Mouse (Mus musculus) embryonic fibroblast, embryonic 13.5 days (primary cell): ENCODE data around the gene Ttc28. TPM values are rescaled to one million over a fixed set of nuclear protein-coding genes. Genes with fewer than 3 reads are reported as not detected.

ENCODE experiments used
- H3K27ac ChIP-seq: 2 replicates; pipeline ENCODE4 v1.5.1; 2012; ENCODE audit warnings: low read length, control low read depth, inconsistent platforms; ENCODE audit not compliant: insufficient read depth
- H3K4me1 ChIP-seq: 2 replicates; pipeline ENCODE4 v1.6.1; 2011; ENCODE audit warnings: low read length; ENCODE audit not compliant: control insufficient read depth, insufficient read depth
- H3K4me3 ChIP-seq: 2 replicates; pipeline ENCODE4 v1.5.1; 2011; ENCODE audit warnings: mild to moderate bottlenecking, control low read depth, low read length; ENCODE audit not compliant: insufficient read depth
- CTCF ChIP-seq: IDR thresholded peaks from 2 replicates; pipeline ENCODE4 v1.5.1; 2011; ENCODE audit warnings: mild to moderate bottlenecking, control low read depth, low read length, moderate library complexity, borderline replicate concordance; ENCODE audit not compliant: insufficient read depth
- POLR2A ChIP-seq: IDR thresholded peaks from 2 replicates; pipeline ENCODE4 v1.6.1; 2011; ENCODE audit warnings: low read depth, mild to moderate bottlenecking, control low read depth, low read length, moderate library complexity
- polyA plus RNA-seq: library from polyadenylated mRNA; stranded (reverse); fragments of >200 nt; gene quantifications from 2 replicates; pipeline ENCODE4 v1.2.4, GENCODE M21; 2011; ENCODE audit warnings: low read depth; ENCODE audit not compliant: missing spikeins, insufficient read length

Ttc28 gene
- polyA plus RNA-seq, 1 experiment, result 34.4 TPM

DNA sequence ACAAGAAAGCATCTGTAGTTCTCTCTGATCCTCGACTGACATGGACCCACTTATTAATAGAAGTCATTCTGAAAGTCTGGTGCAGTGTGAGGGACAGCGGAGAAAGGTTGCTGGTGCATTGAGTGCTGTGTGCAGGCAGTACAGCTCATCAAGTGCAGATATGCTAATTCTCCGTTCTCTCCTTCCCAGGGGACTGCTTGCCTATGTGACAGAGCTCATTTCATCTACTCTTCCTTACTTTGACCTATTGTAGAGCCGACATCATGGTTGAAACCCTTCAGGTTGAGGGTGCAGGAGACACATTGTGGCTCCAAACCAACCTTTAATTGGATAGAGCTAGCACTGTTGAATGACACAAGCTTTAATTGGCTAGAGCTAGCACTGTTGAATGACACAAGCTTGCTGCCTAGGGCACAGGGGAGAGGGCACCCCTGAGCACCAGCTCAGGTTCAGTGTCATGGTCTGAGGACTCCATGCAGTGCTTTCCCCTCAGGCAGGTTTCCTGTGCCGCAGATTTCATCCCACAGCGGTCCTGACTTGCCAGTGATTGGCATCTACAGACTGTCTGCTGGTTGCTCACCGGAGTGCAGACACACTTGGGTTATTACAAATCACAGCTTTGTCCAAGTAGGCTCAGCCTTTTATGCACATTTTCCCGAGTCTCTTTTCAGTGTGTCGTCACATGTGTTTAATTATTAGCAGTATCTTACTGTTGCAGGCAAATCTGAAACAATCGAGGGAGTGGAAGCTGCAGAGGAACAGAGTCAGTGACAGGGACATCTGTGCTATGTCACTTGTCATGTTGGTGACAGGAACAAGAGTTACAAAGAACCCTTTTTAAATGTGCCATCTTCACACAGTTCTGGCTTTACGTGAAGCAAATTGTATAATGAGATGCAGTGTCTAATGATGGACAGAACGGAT lies 69.1 kb downstream of the Ttc28 start:
- Histone ChIP-seq H3K4me1 (no peaks in the 10 kb centered on the region), H3K4me3 (no peak overlapping the region), H3K27ac (no peak overlapping the region)
- TF ChIP-seq CTCF, result no peak
- TF ChIP-seq POLR2A, result no peak

DNA sequence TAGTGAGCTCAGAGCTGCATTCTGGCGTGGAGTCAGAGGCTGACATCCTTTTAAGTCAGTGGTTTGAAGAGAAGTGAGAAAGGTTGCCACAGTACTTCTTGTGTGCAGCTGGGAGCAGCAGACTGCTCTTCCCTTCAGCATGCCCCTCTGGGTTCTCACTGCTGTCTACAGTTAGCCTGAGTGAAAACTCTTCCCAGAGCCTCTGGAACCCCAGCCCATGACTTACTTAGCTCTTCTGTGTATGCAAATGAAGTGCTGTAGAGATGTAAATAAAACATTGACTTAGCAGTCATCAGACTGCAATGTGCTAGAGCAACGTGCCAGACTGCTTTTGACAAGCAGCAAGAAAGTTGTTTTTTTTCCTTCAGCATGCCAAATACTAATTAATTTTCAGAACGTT lies 70.2 kb downstream of the Ttc28 start:
- TF ChIP-seq CTCF, result no peak
- TF ChIP-seq POLR2A, result no peak
- H3K27ac ChIP-seq, result no peak overlapping the region
- no peaks in the 10 kb centered on the region for H3K4me1 ChIP-seq
- H3K4me3 ChIP-seq, result no peak overlapping the region

DNA sequence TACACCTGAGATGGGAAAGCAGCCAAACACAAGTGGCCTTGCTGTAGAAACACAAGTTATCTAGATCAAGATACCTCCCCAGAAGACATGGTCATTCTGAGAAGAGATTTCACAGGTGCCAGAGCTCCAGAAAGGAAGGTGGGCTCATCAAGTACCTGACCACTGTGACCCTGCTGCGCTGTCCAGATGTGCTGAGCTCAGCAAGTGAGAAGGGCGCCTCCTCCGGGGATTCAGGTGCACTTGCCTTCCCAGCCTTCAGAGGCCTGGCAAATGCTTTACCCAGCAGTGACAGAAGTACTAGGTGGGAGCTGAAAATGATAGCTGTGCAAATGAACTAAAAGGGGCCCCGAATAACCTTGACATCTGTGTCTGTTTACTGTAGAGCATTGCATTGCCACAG lies 78.6 kb downstream of the Ttc28 start:
- Histone ChIP-seq H3K4me3 (no peak overlapping the region), H3K4me1 (peaks cover 3% of the 10 kb centered on the region; the same call in 1 of the 2 replicates), H3K27ac (no peak overlapping the region)
- TF ChIP-seq POLR2A (no peak), CTCF (no peak)

DNA sequence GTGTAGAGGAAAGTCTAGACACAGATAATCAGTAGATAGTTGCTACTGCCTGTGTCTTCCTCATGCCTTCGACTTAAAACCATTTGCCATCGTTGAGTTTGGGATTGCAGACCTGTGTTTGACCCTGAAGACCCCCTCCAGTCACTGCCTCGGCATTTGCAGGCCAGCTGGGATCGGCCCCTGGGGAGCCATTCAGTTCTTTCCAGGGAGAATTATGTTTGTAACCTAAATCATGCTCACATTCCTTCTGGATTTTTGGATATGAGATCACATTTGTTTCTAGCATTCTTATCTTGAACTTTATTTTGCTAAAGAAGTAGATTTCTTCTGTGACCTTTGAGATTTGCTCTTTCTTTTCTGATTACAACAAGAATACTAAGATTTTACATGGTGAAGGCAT lies 80.5 kb downstream of the Ttc28 start:
- Histone ChIP-seq H3K4me3 (no peak overlapping the region), H3K4me1 (peaks cover 3% of the 10 kb centered on the region; the same call in 1 of the 2 replicates), H3K27ac (no peak overlapping the region; the same call in 1 of the 2 replicates)
- TF ChIP-seq CTCF (no peak), POLR2A (no peak)

DNA sequence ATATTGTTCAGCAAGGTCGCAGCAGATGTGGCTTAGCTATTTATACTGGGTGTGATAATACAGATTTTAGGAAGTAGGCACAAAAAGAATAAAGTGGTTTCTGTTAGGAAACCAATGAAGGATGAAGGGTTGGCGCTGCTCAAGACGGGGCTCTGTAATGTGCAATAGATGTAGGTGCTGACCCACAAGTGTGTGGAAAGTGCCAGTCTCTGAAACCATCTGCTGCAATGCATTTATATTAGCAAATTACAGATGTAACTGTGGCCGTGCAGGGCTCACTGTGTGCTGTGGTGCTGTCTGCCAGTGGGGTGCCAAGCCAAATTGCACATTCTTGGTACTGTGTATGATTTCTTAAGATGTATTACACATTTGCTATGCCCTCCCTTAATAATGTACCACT lies 81.3 kb downstream of the Ttc28 start:
- Histone ChIP-seq H3K4me1 (peaks cover 3% of the 10 kb centered on the region; the same call in 1 of the 2 replicates), H3K4me3 (no peak overlapping the region), H3K27ac (no peak overlapping the region)
- TF ChIP-seq CTCF (no peak), POLR2A (no peak)

DNA sequence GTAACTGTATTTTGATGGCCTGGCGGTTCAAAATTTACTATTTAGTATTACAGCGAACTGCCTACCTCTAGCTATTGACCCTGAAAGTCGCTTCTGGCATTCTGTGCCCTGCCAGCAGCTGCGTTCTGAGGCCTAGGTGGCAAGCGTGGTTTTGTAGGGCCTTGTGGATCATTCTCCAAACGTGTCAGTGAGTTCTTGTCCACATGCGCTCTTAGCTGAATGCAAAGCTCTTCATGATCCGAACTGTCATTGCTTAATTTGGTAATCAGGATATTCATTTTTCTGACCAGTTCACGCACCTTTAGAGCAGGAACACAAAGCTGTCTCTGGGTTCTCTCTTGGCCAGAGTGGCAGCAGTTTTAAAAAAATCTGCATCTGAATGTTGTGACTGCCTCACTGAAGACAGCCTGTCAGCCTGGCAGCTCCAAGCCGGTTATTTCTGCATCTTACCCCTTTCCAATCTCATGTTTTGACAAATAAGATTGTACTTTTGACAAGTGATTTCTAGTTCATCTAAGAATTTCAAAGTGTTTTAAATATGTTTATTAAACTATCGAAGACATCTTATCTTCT lies 88.0 kb downstream of the Ttc28 start:
- TF ChIP-seq POLR2A, result no peak
- no peak for TF ChIP-seq CTCF
- no peak overlapping the region for H3K27ac ChIP-seq
- H3K4me1 ChIP-seq, result no peaks in the 10 kb centered on the region; the same call in 1 of the 2 replicates
- no peak overlapping the region for H3K4me3 ChIP-seq

DNA sequence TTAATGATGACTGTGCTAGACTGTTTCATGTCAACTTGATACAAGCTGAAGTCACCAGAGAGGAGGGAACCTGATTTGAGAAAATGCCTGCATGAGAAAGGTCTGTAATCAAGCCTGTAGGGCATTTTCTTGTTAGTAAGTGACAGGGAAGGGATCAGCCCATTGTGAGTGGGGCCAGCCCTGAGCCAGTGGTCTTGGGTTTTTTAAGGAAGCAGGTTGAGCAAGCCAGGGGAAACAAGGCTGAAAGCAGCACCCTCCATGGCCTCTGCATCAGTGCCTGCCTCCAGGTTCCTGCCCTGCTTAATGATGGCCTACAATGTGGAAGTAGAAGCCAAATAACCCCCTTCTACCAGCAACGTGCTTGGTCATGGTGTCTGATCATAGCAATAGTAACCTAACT lies 89.0 kb downstream of the Ttc28 start:
- Histone ChIP-seq H3K4me1 (no peaks in the 10 kb centered on the region; the same call in 1 of the 2 replicates), H3K4me3 (no peak overlapping the region), H3K27ac (no peak overlapping the region)
- no peak for TF ChIP-seq POLR2A
- no peak for TF ChIP-seq CTCF

DNA sequence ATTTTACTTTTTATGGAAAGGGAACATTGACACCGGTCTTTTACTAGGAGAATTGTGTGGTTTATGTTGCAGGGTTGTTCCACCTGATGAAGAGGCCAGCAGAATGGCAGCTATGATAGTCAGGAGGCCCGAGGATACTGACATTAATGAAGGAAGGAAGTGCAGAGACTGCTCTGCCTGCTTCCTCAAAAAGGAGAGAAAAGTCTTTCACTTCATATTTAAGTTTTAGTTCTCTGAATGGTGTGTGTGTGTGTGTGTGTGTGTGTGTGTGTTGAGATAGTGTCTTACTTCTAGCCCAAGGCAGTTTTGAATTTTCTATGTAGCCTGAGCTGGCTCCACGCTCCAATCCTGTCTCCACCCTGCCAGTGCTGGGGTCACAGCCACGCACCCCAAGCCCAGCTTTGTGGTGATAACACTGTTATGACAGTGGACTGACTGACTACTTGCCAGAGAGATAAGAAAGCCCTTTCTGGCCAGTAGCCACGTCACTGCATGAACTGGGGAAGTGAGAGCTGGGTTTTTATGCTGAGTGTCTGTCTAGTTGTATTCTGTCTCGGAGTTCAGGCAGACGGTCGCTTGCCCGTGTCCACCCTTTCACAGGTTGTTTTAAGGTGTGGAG lies 90.7 kb downstream of the Ttc28 start:
- no peaks in the 10 kb centered on the region; the same call in 1 of the 2 replicates for H3K4me1 ChIP-seq
- TF ChIP-seq CTCF (no peak), POLR2A (no peak)
- H3K4me3 ChIP-seq, result no peak overlapping the region
- no peak overlapping the region for H3K27ac ChIP-seq

DNA sequence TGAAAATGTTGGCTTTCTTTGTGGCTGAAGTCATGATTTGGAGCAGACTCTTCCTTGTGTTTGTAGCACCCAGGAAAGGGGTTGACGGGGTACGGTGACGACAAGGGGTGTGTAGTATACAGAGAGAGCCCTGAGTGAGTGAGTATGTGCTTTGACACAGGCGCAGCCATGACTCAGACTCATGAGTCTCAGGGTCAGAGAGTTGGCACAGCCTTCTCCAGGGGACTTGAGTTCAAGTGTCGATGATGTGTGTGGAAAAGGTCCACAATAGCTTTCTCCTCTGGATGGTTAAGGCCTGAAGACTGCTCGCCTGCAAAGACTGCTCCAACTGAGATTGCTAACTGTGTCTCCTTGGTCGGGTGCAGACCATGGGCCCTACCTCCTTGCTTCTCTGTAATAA lies 97.1 kb downstream of the Ttc28 start:
- no peak overlapping the region for H3K27ac ChIP-seq
- no peak overlapping the region for H3K4me3 ChIP-seq
- no peak for TF ChIP-seq POLR2A
- TF ChIP-seq CTCF, result no peak
- peaks cover 6% of the 10 kb centered on the region; the same call in 1 of the 2 replicates for H3K4me1 ChIP-seq
